Mouse (Mus musculus) heart, postnatal 0 days (tissue): ENCODE measurements around the gene Nxpe3.

Experiments
- CTCF ChIP-seq: IDR thresholded peaks from 2 replicates; pipeline ENCODE4 v1.5.1; 2016; ENCODE audit warnings: antibody characterized with exemption, control low read depth, low read depth
- EP300 ChIP-seq: IDR thresholded peaks from 2 replicates; pipeline ENCODE4 v1.6.1; 2016; ENCODE audit warnings: antibody characterized with exemption, low read depth

GRCm38 (mm10) chr16:55939703-55940102 is 44.6 kb upstream of the Nxpe3 start:
- no peak for TF ChIP-seq CTCF
- no peak for TF ChIP-seq EP300
